Mouse (Mus musculus): Measurements from ENCODE around the gene Tap2. TPM values are rescaled to one million over a fixed set of nuclear protein-coding genes. Genes with fewer than 3 reads are reported as not detected.

The Tap2 gene
- polyA plus RNA-seq, 1 experiment = 0.83 TPM

GRCm38 (mm10) chr17:34236691-34237090, 33.4 kb downstream of the Tap2 start:
- Histone ChIP-seq H3K4me3 (replicated peaks) (no peak overlapping the region), H3K9me3 (ENCODE audit: control insufficient read depth, low read length) (no peaks in the 10 kb centered on the region), H3K4me1 (ENCODE audit: control insufficient read depth) (no peaks in the 10 kb centered on the region), H3K27me3 (ENCODE audit: control insufficient read depth) (no peaks in the 10 kb centered on the region; the same call in 1 of the 2 replicates), H3K36me3 (ENCODE audit: control insufficient read depth) (no peaks in the 10 kb centered on the region)
- TF ChIP-seq TAL1 (IDR thresholded peaks at IDR 0.05; ENCODE audit: low read length) = no peak
- TF ChIP-seq GATA1 (IDR thresholded peaks at IDR 0.05; ENCODE audit: low read length) = no peak

DNA sequence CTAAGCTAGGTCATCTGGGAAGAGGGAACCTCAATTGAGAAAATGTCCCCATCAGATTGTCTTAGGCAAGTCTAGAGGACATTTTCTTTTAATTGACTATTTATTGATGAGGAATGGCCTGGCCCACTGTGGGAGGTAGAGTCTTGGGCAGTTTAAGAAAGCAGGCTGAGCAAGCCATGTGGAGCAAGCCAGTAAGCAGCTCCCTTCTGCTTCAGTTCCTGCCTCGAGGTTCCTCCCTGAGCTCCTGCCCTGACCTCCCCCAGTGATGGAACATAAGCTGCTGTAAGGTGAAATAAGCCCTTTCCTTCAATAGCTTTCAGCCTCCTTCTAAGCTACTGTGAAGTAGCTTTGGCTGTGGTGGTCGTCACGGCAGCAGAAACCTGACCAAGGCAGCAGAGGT, 34.4 kb downstream of the Tap2 start:
- TF ChIP-seq GATA1 (IDR thresholded peaks at IDR 0.05; ENCODE audit: low read length) (no peak), TAL1 (IDR thresholded peaks at IDR 0.05; ENCODE audit: low read length) (no peak)

GRCm38 (mm10) chr17:34238706-34239105, 35.4 kb downstream of the Tap2 start, which contains the start of gene H2-Ob:
Gene H2-Ob, plus strand, starts transcription at chr17:34238903.
- no peaks in the 10 kb centered on the region for H3K36me3 ChIP-seq (ENCODE audit: control insufficient read depth)
- H3K9me3 ChIP-seq (ENCODE audit: control insufficient read depth, low read length) = no peaks in the 10 kb centered on the region
- no peaks in the 10 kb centered on the region; the same call in 1 of the 2 replicates for H3K27me3 ChIP-seq (ENCODE audit: control insufficient read depth)
- no peaks in the 10 kb centered on the region for H3K4me1 ChIP-seq (ENCODE audit: control insufficient read depth)
- no peak within 1 kb of the TSS for H3K4me3 ChIP-seq (replicated peaks)
- TF ChIP-seq GATA1 (IDR thresholded peaks at IDR 0.05; ENCODE audit: low read length) (no peak), TAL1 (IDR thresholded peaks at IDR 0.05; ENCODE audit: low read length) (no peak)

More for the DNA sequence above, 34.4 kb downstream of the Tap2 start:
- no peaks in the 10 kb centered on the region for H3K36me3 ChIP-seq (ENCODE audit: control insufficient read depth)
- H3K4me3 ChIP-seq (replicated peaks) = no peak overlapping the region
- no peaks in the 10 kb centered on the region for H3K9me3 ChIP-seq (ENCODE audit: control insufficient read depth, low read length)
- H3K4me1 ChIP-seq (ENCODE audit: control insufficient read depth) = no peaks in the 10 kb centered on the region
- no peaks in the 10 kb centered on the region; the same call in 1 of the 2 replicates for H3K27me3 ChIP-seq (ENCODE audit: control insufficient read depth)

DNA sequence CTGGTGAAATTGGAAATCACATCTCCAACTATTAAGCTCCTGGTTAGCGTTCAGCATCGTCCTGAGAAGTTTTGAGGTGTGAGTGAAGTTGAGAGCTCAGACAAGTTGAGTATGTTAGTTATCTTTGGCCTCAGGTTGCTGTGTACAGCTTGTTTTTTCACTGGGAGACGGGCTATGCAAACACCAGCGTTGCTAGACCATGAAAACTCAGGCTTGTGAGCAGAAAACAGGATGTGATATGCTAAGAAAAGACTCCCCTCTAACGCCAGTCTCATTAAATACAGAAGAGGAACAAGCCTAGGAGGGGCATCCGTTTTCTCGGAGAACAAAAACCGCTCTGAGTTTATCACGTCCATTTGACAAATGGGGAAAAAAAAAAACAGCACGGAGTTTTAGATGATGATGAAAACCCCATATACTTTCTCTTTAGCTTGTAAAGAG, 36.3 kb downstream of the Tap2 start:
- no peaks in the 10 kb centered on the region for H3K36me3 ChIP-seq (ENCODE audit: control insufficient read depth)
- H3K9me3 ChIP-seq (ENCODE audit: control insufficient read depth, low read length) = no peaks in the 10 kb centered on the region
- TF ChIP-seq TAL1 (IDR thresholded peaks at IDR 0.05; ENCODE audit: low read length) = no peak
- TF ChIP-seq GATA1 (IDR thresholded peaks at IDR 0.05; ENCODE audit: low read length) = no peak
- H3K27me3 ChIP-seq (ENCODE audit: control insufficient read depth) = no peaks in the 10 kb centered on the region; the same call in 1 of the 2 replicates
- no peak overlapping the region for H3K4me3 ChIP-seq (replicated peaks)
- H3K4me1 ChIP-seq (ENCODE audit: control insufficient read depth) = no peaks in the 10 kb centered on the region

- no peaks in the 10 kb centered on the region for H3K4me1 ChIP-seq (ENCODE audit: control insufficient read depth)
- TF ChIP-seq TAL1 (IDR thresholded peaks at IDR 0.05; ENCODE audit: low read length) = no peak
- no peak overlapping the region for H3K4me3 ChIP-seq (replicated peaks)
- no peaks in the 10 kb centered on the region for H3K9me3 ChIP-seq (ENCODE audit: control insufficient read depth, low read length)
- no peaks in the 10 kb centered on the region; the same call in 1 of the 2 replicates for H3K27me3 ChIP-seq (ENCODE audit: control insufficient read depth)
- no peaks in the 10 kb centered on the region for H3K36me3 ChIP-seq (ENCODE audit: control insufficient read depth)
Measured at GRCm38 (mm10) chr17:34240366-34240765, 37.0 kb downstream of the Tap2 start.

DNA sequence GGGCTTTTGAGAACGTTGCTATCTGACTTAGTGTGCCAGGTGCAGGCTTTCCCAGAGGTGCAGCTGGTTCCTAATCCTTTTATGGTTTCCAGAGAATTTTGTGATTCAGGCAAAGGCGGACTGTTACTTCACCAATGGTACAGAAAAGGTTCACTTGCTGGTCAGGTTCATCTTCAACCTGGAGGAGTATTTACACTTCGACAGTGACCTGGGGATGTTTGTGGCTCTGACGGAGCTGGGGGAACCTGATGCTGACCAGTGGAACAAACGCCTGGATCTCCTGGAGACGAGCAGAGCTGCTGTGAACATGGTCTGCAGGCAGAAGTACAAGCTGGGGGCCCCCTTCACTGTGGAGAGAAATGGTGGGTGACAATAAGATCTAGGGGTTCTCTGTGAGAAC, 37.6 kb downstream of the Tap2 start:
- Histone ChIP-seq H3K9me3 (ENCODE audit: control insufficient read depth, low read length) (no peaks in the 10 kb centered on the region), H3K36me3 (ENCODE audit: control insufficient read depth) (no peaks in the 10 kb centered on the region), H3K4me1 (ENCODE audit: control insufficient read depth) (no peaks in the 10 kb centered on the region), H3K4me3 (replicated peaks) (no peak overlapping the region), H3K27me3 (ENCODE audit: control insufficient read depth) (no peaks in the 10 kb centered on the region; the same call in 1 of the 2 replicates)
- TF ChIP-seq TAL1 (IDR thresholded peaks at IDR 0.05; ENCODE audit: low read length) (no peak), GATA1 (IDR thresholded peaks at IDR 0.05; ENCODE audit: low read length) (no peak)

DNA sequence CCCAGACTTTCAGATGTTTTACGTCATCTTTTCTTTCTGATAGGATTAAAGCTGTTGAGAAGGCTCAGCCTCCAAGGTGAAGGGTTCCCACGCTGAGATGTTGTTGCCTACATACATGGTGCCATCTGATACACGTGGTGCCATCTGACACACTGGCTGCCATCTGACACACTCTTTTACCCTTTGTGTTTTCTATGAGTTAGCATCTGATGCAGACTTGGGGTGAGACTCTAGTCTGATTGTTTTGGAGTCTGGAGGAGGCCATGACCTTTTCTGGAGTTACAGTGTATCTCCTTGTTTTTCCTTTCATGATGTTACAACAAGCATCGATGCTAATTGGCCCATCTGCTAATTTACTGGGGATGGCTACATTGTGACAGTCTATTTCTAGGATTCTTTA, 41.3 kb downstream of the Tap2 start:
- Histone ChIP-seq H3K4me1 (ENCODE audit: control insufficient read depth) (no peaks in the 10 kb centered on the region), H3K4me3 (replicated peaks) (no peak overlapping the region), H3K27me3 (ENCODE audit: control insufficient read depth) (no peaks in the 10 kb centered on the region; the same call in 1 of the 2 replicates), H3K9me3 (ENCODE audit: control insufficient read depth, low read length) (no peaks in the 10 kb centered on the region), H3K36me3 (ENCODE audit: control insufficient read depth) (no peaks in the 10 kb centered on the region)
- TF ChIP-seq TAL1 (IDR thresholded peaks at IDR 0.05; ENCODE audit: low read length) (no peak), GATA1 (IDR thresholded peaks at IDR 0.05; ENCODE audit: low read length) (no peak)

DNA sequence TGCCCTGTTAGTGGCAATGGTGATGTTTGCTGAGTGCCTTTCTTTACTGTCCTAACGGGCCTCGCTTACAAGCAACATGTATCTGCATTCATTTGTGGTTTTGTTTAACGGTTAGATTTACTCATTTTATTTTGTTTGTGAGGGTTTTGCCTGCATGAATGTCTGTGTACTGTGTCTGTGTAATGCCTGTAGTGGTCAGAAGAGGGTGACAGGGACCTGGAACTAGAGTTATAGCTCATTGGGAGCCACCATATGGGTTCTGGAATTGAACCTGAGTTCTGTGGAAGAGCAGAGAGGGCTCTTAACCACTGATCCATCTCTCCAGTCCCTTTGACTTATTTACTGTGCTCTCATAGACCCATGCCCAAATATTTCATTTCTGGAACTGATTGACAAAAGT, 43.7 kb downstream of the Tap2 start:
- Histone ChIP-seq H3K4me3 (replicated peaks) (no peak overlapping the region), H3K36me3 (ENCODE audit: control insufficient read depth) (no peaks in the 10 kb centered on the region), H3K9me3 (ENCODE audit: control insufficient read depth, low read length) (no peaks in the 10 kb centered on the region), H3K27me3 (ENCODE audit: control insufficient read depth) (no peaks in the 10 kb centered on the region), H3K4me1 (ENCODE audit: control insufficient read depth) (no peaks in the 10 kb centered on the region)
- TF ChIP-seq GATA1 (IDR thresholded peaks at IDR 0.05; ENCODE audit: low read length) (no peak), TAL1 (IDR thresholded peaks at IDR 0.05; ENCODE audit: low read length) (no peak)

DNA sequence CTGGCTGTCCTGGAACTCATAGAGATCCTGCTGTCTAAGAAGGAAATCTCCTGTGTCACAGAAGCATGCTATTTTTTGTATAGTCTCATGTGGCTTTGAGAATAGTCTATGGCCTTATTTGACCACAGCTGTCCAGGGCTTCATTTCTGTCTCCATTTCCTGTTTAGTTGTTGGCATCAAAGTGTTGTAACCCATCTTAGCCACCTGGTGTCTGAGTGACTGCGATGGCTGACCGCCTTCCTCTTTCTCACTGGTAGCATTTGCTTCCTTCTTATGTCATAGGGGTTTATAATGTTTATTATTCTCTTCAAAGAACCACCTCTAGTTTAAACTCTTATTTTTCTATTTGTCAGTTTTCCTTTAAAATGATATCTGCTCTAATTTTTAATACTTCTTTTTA, 45.4 kb downstream of the Tap2 start:
- Histone ChIP-seq H3K4me3 (replicated peaks) (no peak overlapping the region), H3K36me3 (ENCODE audit: control insufficient read depth) (no peaks in the 10 kb centered on the region), H3K27me3 (ENCODE audit: control insufficient read depth) (no peaks in the 10 kb centered on the region), H3K9me3 (ENCODE audit: control insufficient read depth, low read length) (no peaks in the 10 kb centered on the region), H3K4me1 (ENCODE audit: control insufficient read depth) (no peaks in the 10 kb centered on the region)
- TF ChIP-seq TAL1 (IDR thresholded peaks at IDR 0.05; ENCODE audit: low read length) (no peak), GATA1 (IDR thresholded peaks at IDR 0.05; ENCODE audit: low read length) (no peak)

DNA sequence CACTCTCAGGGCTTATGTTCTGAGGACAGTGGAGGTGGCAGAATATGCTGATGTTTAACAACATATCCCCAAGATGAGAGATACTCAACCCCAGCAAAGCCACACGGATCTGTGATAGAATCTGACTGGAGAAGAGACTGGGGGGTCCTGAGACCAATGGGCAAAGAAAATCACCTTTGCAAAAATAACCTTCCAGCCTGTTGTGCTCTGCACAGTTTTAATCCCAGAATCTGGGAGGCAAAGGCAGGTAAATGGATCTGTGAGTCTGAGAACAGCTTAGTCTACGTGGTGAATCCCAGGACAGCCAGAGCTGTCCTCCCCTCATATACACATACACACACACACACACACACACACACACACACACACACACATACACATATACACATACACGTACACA, 46.0 kb downstream of the Tap2 start:
- no peaks in the 10 kb centered on the region for H3K4me1 ChIP-seq (ENCODE audit: control insufficient read depth)
- H3K9me3 ChIP-seq (ENCODE audit: control insufficient read depth, low read length) = no peaks in the 10 kb centered on the region
- no peaks in the 10 kb centered on the region for H3K36me3 ChIP-seq (ENCODE audit: control insufficient read depth)
- no peaks in the 10 kb centered on the region for H3K27me3 ChIP-seq (ENCODE audit: control insufficient read depth)
- no peak overlapping the region for H3K4me3 ChIP-seq (replicated peaks)
- TF ChIP-seq TAL1 (IDR thresholded peaks at IDR 0.05; ENCODE audit: low read length) (no peak), GATA1 (IDR thresholded peaks at IDR 0.05; ENCODE audit: low read length) (no peak)

All from erythroblast, embryonic 14.5 days (primary cell).